Mouse (Mus musculus): ENCODE measurements around the gene Polr3c.
"Not testable (repeated sequence)": the region's sequence is repeated elsewhere in the genome, so short reads cannot be mapped to it uniquely, and the experiment has no call there.

The Polr3c gene

GRCm38 (mm10) chr3:96708684-96709064, 18.8 kb downstream of the Polr3c start:
- no peak for DNase-seq (ENCODE audit: low read depth, low spot score)

- DNase-seq (ENCODE audit: low read depth, low spot score) = peak; percentile 76
Measured at GRCm38 (mm10) chr3:96707903-96708683, 19.3 kb downstream of the Polr3c start, which contains the start of gene Nudt17. TSS of gene Nudt17 (minus strand) at chr3:96708562.

DNA sequence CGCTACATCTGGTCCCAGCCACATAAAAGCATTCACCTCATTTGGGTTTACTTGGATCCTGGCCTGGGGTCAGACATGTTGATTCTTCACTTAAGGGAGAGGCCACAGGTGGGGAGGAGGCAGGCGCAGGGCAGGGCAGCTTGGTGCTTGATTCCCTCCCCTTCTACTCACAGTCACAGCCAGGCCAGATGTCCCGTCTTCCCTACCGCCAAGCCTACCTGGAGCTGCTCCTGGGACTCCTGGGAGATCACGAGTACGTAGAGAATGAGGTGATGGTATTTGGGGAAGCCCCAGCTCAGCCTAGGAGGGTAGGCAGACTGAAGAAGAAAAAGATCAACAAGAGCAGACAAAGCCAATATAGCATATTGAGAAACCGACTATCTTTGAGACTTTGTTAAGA, 20.4 kb downstream of the Polr3c start:
- no peak for DNase-seq (ENCODE audit: low read depth, low spot score)

GRCm38 (mm10) chr3:96706217-96706616, 21.2 kb downstream of the Polr3c start:
- DNase-seq (ENCODE audit: low read depth, low spot score) = no peak

DNA sequence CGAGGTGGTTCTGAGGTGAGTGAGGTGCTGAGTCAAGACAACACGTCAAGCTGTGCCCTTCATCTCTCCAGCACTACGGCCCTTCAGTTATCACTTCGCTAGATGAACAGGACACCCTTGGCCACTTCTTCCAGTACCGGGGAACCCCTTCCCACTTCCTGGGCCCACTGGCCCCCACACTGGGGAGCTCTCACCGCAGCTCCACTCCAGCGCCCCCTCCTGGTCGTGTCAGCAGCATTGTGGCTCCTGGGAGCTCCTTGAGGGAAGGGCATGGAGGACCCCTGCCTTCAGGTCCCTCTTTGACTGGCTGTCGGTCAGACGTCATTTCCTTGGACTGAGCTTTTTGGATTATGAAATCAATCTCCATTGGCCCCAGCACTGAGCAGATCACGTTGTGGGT, 22.6 kb downstream of the Polr3c start:
- no peak for DNase-seq (ENCODE audit: low read depth, low spot score)

DNA sequence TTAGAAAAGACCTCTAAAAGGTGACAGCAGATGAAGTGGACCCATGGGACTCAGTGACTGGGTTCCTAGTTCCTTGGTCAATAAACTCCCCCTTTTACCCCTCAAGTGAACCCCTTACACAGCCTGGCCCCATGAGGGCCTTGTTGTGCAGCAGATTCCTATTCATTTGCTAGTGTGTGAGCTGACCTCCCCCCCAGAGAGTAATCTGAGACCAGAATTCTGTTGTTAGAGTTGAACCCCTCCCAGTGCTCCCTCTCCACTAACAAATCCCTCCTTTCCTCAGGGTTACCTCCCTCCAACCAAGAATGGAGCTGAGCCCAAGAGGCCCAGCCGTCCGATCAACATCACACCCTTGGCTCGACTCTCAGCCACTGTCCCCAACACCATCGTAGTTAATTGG, 26.4 kb downstream of the Polr3c start:
- DNase-seq (ENCODE audit: low read depth, low spot score) = no peak

GRCm38 (mm10) chr3:96700376-96700775, 27.1 kb downstream of the Polr3c start:
- peak; percentile 36 for DNase-seq (ENCODE audit: low read depth, low spot score)

GRCm38 (mm10) chr3:96698993-96699690, 28.3 kb downstream of the Polr3c start:
- no peak for DNase-seq (ENCODE audit: low read depth, low spot score)

DNA sequence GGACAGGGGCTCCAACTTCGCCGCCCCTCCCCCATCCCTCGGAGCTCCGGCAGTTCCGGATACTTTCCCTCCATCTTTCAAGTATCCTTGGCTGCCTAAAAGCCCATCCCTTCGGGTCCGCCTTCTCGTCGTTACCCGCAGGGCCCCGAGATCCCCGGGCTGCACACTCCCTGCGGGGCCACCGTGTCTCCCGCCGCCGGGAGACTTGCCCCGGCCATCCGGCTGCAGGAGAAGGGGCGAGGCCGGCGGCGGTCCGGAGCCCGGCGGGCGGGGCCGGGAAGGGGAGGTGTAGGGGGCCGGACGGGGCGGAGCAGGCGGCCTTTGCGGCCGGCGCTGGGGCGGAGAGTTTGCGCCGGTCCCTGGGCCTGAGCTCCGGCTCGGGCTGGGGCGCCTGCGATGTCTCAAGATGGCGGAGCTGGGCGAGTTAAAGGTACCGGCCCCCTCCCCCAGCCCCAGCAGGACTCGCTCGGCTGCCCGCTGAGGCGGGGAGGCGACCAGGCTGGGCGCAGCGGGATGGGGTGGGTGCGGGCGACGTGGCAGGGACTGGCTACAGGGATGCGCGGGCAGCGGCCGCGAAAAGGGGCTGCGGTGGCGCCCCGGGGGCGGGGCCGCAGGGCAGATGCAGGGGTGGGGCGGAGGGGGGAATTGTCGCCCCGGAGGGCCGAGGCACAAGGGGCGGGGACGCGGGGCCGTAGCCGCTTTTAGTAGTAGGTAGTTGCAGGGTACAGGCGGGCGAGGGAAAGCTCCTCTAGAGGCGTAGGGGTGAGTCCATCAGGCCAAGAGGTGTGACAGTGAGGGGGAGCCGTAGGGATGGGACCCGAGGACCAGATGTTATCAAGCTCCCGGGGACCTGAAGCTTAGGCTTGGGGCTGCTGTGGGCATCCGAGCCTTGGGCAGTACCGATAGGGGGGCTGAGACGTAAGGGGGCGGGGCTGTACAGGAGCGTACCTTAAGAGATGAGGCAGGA, 30.4 kb downstream of the Polr3c start:
- peak; percentile 88 for DNase-seq (ENCODE audit: low read depth, low spot score)

DNA sequence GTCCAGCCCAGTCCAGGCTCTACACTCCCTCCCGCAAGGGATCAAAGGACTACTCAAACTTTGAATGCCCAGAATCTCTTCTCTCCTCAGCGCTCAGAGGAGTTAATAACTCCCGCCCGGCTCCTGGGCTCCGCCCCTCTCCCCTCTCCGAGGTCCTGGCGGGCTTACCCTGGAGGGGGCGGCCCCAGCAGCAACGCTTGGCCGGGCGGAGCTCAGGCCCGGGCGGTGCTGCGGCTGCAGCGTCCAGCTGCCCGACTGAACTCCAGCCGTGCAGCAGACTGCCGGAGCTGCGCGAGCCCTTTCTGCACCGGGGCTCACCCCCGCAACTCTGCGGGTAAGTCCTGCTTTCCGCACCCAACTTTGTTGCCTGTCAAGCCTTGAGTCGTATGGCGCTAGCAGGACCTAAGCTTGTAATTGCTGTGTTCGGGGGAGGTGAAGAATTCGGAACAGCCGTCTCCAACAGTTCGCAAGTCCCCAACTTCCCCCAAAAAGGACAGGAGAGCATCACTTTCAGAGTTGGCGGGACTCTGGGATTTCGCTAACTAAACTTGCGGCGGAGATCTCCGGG, 31.1 kb downstream of the Polr3c start, which contains the start of gene Pias3:
Gene Pias3 (plus strand): TSS at position 187 of the 568 bp plus-strand sequence.
- peak; percentile 80 for DNase-seq (ENCODE audit: low read depth, low spot score)

DNA sequence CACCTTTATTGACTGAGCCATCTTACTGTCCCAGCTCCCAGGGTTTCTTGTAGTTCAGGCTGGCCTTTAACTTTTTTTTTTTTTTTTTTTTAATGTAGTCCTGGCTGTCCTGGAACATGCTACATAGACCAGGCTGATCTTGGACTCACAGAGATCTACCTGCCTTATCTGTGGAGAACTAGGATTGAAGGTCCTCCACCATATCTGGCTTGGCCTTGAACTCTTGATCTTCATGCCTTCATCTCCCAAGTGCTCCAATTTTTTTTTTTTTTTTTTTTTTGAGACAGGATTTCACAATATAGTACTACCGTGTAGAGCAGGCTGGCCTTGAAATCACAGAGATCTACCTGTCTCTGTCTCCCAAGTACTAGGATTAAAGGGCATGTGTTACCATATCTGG, 33.8 kb downstream of the Polr3c start:
- DNase-seq (ENCODE audit: low read depth, low spot score) = no peak

GRCm38 (mm10) chr3:96692506-96692905, 34.9 kb downstream of the Polr3c start:
- peak; percentile 42 for DNase-seq (ENCODE audit: low read depth, low spot score)

GRCm38 (mm10) chr3:96690298-96690697, 37.1 kb downstream of the Polr3c start:
- no peak for DNase-seq (ENCODE audit: low read depth, low spot score)

DNA sequence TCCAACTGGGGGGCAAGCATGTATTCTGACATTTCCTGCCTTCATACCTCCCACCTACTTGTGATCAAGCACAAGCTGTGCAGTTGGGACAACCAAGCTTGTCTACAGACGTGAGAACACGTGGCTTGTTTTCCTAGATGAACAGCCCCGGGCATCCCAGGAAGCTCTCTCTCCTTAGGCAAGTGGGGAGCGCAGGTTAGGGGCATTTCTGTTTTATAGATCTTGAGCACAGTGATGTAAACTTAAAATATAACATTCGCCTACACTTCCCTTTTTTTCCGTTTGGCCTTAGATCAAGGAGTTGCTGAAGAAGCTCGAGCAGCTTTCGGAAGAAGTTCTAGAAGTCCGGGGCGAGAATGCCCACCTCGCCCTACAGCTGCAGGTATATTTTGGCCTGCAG, 38.6 kb downstream of the Polr3c start:
- no peak for DNase-seq (ENCODE audit: low read depth, low spot score)

DNA sequence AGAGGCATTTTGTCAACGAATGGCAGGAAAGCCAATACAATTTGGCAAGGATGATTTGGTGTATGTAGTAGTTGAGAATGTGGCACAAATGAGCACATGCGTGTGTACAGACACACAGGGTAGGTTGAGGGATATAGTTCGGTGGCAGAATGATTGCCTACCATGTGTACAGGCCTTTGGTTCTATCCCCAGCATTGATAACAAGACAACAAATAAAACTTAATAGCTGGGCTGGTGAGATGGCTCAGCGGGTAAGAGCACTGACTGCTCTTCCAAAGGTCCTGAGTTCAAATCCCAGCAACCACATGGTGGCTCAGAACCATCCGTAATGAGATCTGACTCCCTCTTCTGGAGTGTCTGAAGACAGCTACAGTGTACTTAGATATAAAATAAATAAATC, 41.4 kb downstream of the Polr3c start:
- not testable (repeated sequence) for DNase-seq (ENCODE audit: low read depth, low spot score)

DNA sequence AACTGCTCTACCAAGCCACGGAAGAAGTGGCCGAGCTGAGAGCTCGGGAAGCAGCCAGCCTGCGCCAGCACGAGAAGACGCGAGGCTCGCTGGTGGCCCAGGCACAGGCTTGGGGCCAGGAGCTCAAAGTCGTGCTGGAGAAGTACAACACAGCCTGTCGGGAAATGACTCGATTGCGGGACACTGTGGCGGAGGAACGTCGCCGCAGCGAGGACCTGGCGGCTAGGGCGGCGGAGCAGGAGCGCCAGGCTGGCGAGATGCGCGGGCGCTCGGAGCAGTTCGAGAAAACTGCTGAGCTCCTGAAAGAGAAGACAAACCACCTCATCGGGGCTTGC, 42.6 kb downstream of the Polr3c start:
- DNase-seq (ENCODE audit: low read depth, low spot score) = no peak

GRCm38 (mm10) chr3:96684151-96684821, 43.1 kb downstream of the Polr3c start:
- DNase-seq (ENCODE audit: low read depth, low spot score) = no peak

DNA sequence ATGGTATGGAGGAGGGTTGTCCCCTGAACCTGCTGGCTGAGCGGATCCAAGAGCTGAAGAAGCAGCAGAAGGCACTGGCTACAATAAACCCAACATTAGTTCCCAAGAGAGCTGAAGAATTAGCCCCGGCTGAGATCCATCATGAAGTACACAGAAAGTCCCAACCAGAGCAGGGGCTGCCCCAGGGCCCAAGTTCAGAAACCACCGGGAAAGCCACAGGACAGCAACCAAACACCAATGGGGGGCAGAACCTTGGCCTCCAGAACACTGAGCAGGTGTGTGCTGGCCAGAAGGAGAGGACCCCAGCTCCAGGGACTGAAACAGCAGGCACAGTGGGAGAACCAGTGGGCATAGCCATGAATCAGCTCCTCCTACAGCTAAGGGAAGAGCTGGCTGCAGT, 43.9 kb downstream of the Polr3c start:
- DNase-seq (ENCODE audit: low read depth, low spot score) = no peak

DNA sequence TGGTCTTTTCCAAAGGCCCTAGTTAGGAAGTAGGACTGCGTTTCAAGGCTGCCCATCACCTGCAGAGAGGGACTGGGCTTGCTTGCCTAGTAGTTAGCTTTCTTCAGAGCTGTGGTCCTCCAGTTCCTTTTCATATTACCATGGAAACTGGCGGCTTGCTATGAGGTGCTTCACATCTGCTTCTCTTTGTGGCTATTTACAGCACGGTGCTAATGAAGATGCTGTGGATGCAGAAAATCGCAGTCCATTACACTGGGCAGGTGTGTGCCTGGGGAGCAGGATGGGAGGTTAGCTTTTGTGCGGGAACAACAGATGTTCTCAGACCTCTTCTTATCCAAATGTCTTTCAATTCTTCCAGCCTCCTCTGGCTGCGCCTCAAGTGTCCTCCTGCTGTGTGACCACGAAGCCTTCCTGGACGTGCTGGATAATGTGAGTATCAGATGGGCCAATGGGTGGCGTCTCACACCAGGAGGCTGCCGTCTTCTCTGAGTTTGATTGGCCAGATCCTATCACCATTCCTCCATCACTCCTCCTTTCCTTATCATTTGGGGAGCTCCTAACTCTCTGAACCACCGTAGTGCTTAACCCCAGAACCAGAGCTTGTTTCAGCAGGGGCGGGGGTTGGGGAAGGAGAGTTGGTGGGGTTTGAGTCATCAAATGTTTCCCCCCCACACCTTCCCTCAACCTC, 47.0 kb downstream of the Polr3c start:
- no peak for DNase-seq (ENCODE audit: low read depth, low spot score)

GRCm38 (mm10) chr3:96679159-96679674, 48.2 kb downstream of the Polr3c start:
- no peak for DNase-seq (ENCODE audit: low read depth, low spot score)

Data from forelimb bud, embryonic 11.5 days (tissue).